Mouse (Mus musculus) frontal cortex, postnatal 36 days (tissue): ENCODE results near the gene Vps37c.

Experiments used
- DNase-seq, 2 experiments: peaks; one replicate each; pipeline ENCODE4 v3.0.0; 2022; ENCODE audit warnings: low spot score in 2 of 2

Vps37c gene

GRCm38 (mm10) chr19:10688537-10689352, at the start of gene Vps37c:
Gene Vps37c, plus strand, starts transcription at chr19:10688735.
- peak; percentile 94 for DNase-seq

GRCm38 (mm10) chr19:10640080-10640479, 48.5 kb upstream of the Vps37c start:
- DNase-seq: no peak

- no peak for DNase-seq
Measured at GRCm38 (mm10) chr19:10640589-10641378, 47.8 kb upstream of the Vps37c start.

- no peak for DNase-seq
Measured at GRCm38 (mm10) chr19:10645616-10646015, 42.9 kb upstream of the Vps37c start.

- no peak for DNase-seq
Measured at GRCm38 (mm10) chr19:10648156-10648555, 40.4 kb upstream of the Vps37c start.

- DNase-seq: no peak
Measured at GRCm38 (mm10) chr19:10656058-10656457, 32.5 kb upstream of the Vps37c start.

- DNase-seq: no peak
Measured at GRCm38 (mm10) chr19:10657742-10658141, 30.8 kb upstream of the Vps37c start.

GRCm38 (mm10) chr19:10658406-10658805, 30.1 kb upstream of the Vps37c start:
- DNase-seq: no peak

GRCm38 (mm10) chr19:10661373-10661772, 27.2 kb upstream of the Vps37c start:
- no peak for DNase-seq

- no peak for DNase-seq
Measured at GRCm38 (mm10) chr19:10661919-10662318, 26.6 kb upstream of the Vps37c start.

GRCm38 (mm10) chr19:10662665-10663064, 25.9 kb upstream of the Vps37c start:
- DNase-seq: no peak

- DNase-seq: no peak
Measured at GRCm38 (mm10) chr19:10665093-10665492, 23.4 kb upstream of the Vps37c start.

GRCm38 (mm10) chr19:10665499-10665898, 23.0 kb upstream of the Vps37c start:
- DNase-seq: peak; percentile 59 to 70

- no peak for DNase-seq
Measured at GRCm38 (mm10) chr19:10671319-10671718, 17.2 kb upstream of the Vps37c start.

GRCm38 (mm10) chr19:10671854-10672417, 16.6 kb upstream of the Vps37c start:
- DNase-seq: no peak

GRCm38 (mm10) chr19:10673275-10673674, 15.3 kb upstream of the Vps37c start:
- no peak for DNase-seq

- no peak for DNase-seq
Measured at GRCm38 (mm10) chr19:10676656-10677055, 11.9 kb upstream of the Vps37c start.

- peak; percentile 72 to 86 for DNase-seq
Measured at GRCm38 (mm10) chr19:10677915-10678771, 10.4 kb upstream of the Vps37c start, which contains the start of gene Pga5. Gene Pga5, minus strand, starts transcription at chr19:10678071.

- DNase-seq: no peak
Measured at GRCm38 (mm10) chr19:10678772-10679067, 9.8 kb upstream of the Vps37c start.

GRCm38 (mm10) chr19:10681571-10681970, 7.0 kb upstream of the Vps37c start:
- DNase-seq: no peak

- no peak for DNase-seq
Measured at GRCm38 (mm10) chr19:10685081-10685480, 3.5 kb upstream of the Vps37c start.

- DNase-seq: no peak
Measured at GRCm38 (mm10) chr19:10685727-10686126, 2.8 kb upstream of the Vps37c start.
